Comparison of ENCODE assay signal across 5 mouse cellular contexts in the genomic region with DNA sequence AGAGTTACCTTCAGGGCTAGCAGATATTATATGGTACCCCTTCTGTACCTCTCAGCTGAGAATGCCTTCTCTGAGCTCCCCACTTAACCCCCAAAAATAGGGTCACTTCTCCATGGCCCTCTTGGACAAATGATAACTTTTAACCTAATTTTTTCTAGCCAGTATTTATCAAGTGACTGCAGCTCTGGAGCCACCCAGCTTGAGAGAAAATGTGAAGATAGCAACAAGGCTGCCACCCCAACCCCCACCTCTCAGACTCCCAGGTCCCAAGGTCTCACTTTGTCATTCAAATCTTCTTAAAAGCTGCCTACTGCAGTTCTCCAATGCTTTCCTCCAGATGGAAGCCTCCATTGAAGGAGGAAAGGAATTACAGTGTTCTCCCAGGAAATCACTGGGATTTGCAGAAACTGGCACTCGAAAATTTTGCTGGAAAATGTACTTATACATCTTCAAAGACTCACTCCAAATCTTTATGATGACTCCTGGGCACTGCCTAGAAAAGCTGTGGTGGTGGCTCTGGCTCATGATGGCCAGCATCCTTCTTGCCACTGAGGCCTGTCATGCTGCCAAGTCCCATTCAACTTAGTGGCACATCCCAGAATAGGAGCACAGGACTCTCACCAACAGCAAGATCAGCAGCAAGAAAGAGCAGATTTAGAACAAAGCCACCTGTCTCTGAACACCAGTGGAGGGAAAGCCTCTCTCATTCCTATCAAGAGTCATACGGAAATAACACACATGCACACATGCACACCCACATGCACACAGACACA.
"Had no signal": no experiment of that assay in that cellular context is flagged by ENCODE, and none has a peak within 500 bp of the region (broad histone marks: within the 10 kb centered on the region; RNA-seq: fewer than 3 reads in every experiment).

No protein-coding gene starts in this region.

- DNase-seq: kidney, postnatal 14 days; lung, postnatal 14 days; spleen, adult 18-20 months; thymus, adult 18-20 months; thymus, postnatal 14 days had no signal
